Comparison of ENCODE assay signal across 20 mouse cellular contexts in genomic region chr1:34819225-34819910, GRCm38 (mm10). TPM values are rescaled to one million over a fixed set of nuclear protein-coding genes. Genes with fewer than 3 reads are reported as not detected.
DNase-seq lines count a peak whose midpoint lies in the region; ATAC-seq and TF ChIP-seq lines count a peak whose summit lies in the region.
"Had no signal": no experiment of that assay in that cellular context is flagged by ENCODE, and none has a peak within 500 bp of the region (broad histone marks: within the 10 kb centered on the region; RNA-seq: fewer than 3 reads in every experiment).

No protein-coding gene starts in this region.

- no peak overlapping the region for H3K9ac ChIP-seq in intestine, embryonic 16.5 days (ENCODE audit: low read depth, low read length)
- H3K9ac ChIP-seq in intestine, postnatal 0 days (ENCODE audit: low read depth, low read length) = no peak overlapping the region
- no peak overlapping the region for H3K9ac ChIP-seq in lung, embryonic 15.5 days
- H3K9ac ChIP-seq in lung, postnatal 0 days (replicated peaks; ENCODE audit: low read depth) = no peak overlapping the region
- H3K9ac ChIP-seq: embryonic facial prominence, embryonic 13.5 days; forebrain, embryonic 12.5 days; heart, embryonic 15.5 days had no signal

- ATAC-seq in intestine, embryonic 16.5 days = 0 out of 2 replicates have a peak, but pooled peaks have one; percentile 34
- ATAC-seq in intestine, postnatal 0 days = no peak
- 0 out of 2 replicates have a peak, but pooled peaks have one; percentile 33 for ATAC-seq in lung, embryonic 15.5 days (ENCODE audit: borderline replicate concordance, extremely low read depth, low FRiP score, low TSS enrichment)
- peak; percentile 78 for ATAC-seq in lung, postnatal 0 days
- ATAC-seq: forebrain, embryonic 16.5 days had no signal

- H3K27me3 ChIP-seq in intestine, embryonic 16.5 days (replicated peaks; ENCODE audit: control insufficient read depth, insufficient read depth, low read length) = no peaks in the 10 kb centered on the region
- no peaks in the 10 kb centered on the region for H3K27me3 ChIP-seq in intestine, postnatal 0 days (replicated peaks; ENCODE audit: control insufficient read depth, insufficient read depth, low read length)
- no peaks in the 10 kb centered on the region for H3K27me3 ChIP-seq in lung, embryonic 15.5 days
- H3K27me3 ChIP-seq in lung, postnatal 0 days (replicated peaks; ENCODE audit: insufficient read depth, low read length) = no peaks in the 10 kb centered on the region
- H3K27me3 ChIP-seq: CH12.LX; embryonic facial prominence, embryonic 13.5 days; forebrain, embryonic 12.5 days; heart, embryonic 15.5 days had no signal

- H3K9me3 ChIP-seq in intestine, embryonic 16.5 days (ENCODE audit: control insufficient read depth, low read length) = no peaks in the 10 kb centered on the region
- no peaks in the 10 kb centered on the region for H3K9me3 ChIP-seq in intestine, postnatal 0 days (ENCODE audit: control insufficient read depth)
- no peaks in the 10 kb centered on the region for H3K9me3 ChIP-seq in lung, embryonic 15.5 days
- H3K9me3 ChIP-seq in lung, postnatal 0 days (ENCODE audit: low read length) = no peaks in the 10 kb centered on the region
- H3K9me3 ChIP-seq: embryonic facial prominence, embryonic 13.5 days; forebrain, embryonic 12.5 days; heart, embryonic 15.5 days had no signal

- no peak for TF ChIP-seq CTCF in intestine, postnatal 0 days (IDR thresholded peaks at IDR 0.05; ENCODE audit: low read depth)
- no peak for TF ChIP-seq CTCF in lung, postnatal 0 days (IDR thresholded peaks at IDR 0.05)

- 86% methylated on average over 6 of the region's 6 CpGs for WGBS in intestine, embryonic 16.5 days
- 90% methylated on average over 6 of the region's 6 CpGs for WGBS in intestine, postnatal 0 days
- WGBS in lung, embryonic 15.5 days = 83% methylated on average over 6 of the region's 6 CpGs
- 78% methylated on average over 6 of the region's 6 CpGs for WGBS in lung, postnatal 0 days

- H3K4me3 ChIP-seq in intestine, embryonic 16.5 days (ENCODE audit: low read length) = no peak overlapping the region
- H3K4me3 ChIP-seq in intestine, postnatal 0 days (ENCODE audit: low read depth, low read length) = no peak overlapping the region
- no peak overlapping the region for H3K4me3 ChIP-seq in lung, embryonic 15.5 days
- H3K4me3 ChIP-seq in lung, postnatal 0 days (ENCODE audit: low read depth, low read length) = no peak overlapping the region
- H3K4me3 ChIP-seq: embryonic facial prominence, embryonic 13.5 days; forebrain, embryonic 12.5 days; heart, adult 2 months; heart, embryonic 15.5 days had no signal

- DNase-seq in lung, postnatal 4 days = no peak
- DNase-seq in lung, postnatal 0 days (ENCODE audit: low spot score) = peak; percentile 84
- peak; percentile 73 for DNase-seq in lung, postnatal 36 days
- DNase-seq: adrenal gland, adult 2 months; adrenal gland, postnatal 25 days; cerebellum, adult 18-20 months; cerebellum, adult 9-11 months; cerebellum, postnatal 36 days; gastrocnemius, postnatal 10 days; heart, adult 2 months; heart, postnatal 14 days had no signal

- TF ChIP-seq EP300 in lung, postnatal 0 days (IDR thresholded peaks at IDR 0.05) = no peak

- H3K4me1 ChIP-seq in intestine, embryonic 16.5 days (ENCODE audit: control insufficient read depth, insufficient read depth, low read length) = no peaks in the 10 kb centered on the region
- H3K4me1 ChIP-seq in intestine, postnatal 0 days (replicated peaks; ENCODE audit: control insufficient read depth, insufficient read depth, low read length) = no peaks in the 10 kb centered on the region
- peaks cover 7% of the 10 kb centered on the region; the same call in 1 of the 2 replicates for H3K4me1 ChIP-seq in lung, embryonic 15.5 days
- no peaks in the 10 kb centered on the region for H3K4me1 ChIP-seq in lung, postnatal 0 days (ENCODE audit: insufficient read depth, low read depth, low read length)
- H3K4me1 ChIP-seq: embryonic facial prominence, embryonic 13.5 days; forebrain, embryonic 12.5 days had no signal

- H3K27ac ChIP-seq in intestine, embryonic 16.5 days (ENCODE audit: low read length) = no peak overlapping the region
- no peak overlapping the region for H3K27ac ChIP-seq in intestine, postnatal 0 days (ENCODE audit: low read depth, low read length)
- no peak overlapping the region for H3K27ac ChIP-seq in lung, embryonic 15.5 days
- H3K27ac ChIP-seq in lung, postnatal 0 days (ENCODE audit: low read length) = no peak overlapping the region
- H3K27ac ChIP-seq: embryonic facial prominence, embryonic 13.5 days; forebrain, embryonic 12.5 days; heart, adult 2 months; heart, embryonic 15.5 days had no signal

- peaks cover 35% of the 10 kb centered on the region for H3K36me3 ChIP-seq in intestine, embryonic 16.5 days (ENCODE audit: control insufficient read depth, insufficient read depth, low read length)
- peaks cover 73% of the 10 kb centered on the region for H3K36me3 ChIP-seq in intestine, postnatal 0 days (ENCODE audit: control insufficient read depth, insufficient read depth)
- peaks cover 86% of the 10 kb centered on the region for H3K36me3 ChIP-seq in lung, embryonic 15.5 days
- peaks cover 23% of the 10 kb centered on the region; the same call in 1 of the 2 replicates for H3K36me3 ChIP-seq in lung, postnatal 0 days (ENCODE audit: insufficient read depth, low read length)

- H3K4me2 ChIP-seq in intestine, embryonic 16.5 days (ENCODE audit: low read depth, low read length) = no peak overlapping the region
- H3K4me2 ChIP-seq in intestine, postnatal 0 days (replicated peaks; ENCODE audit: low read depth) = no peak overlapping the region
- H3K4me2 ChIP-seq in lung, embryonic 15.5 days = no peak overlapping the region
- no peak overlapping the region for H3K4me2 ChIP-seq in lung, postnatal 0 days (replicated peaks; ENCODE audit: low read depth, low read length)
- H3K4me2 ChIP-seq: embryonic facial prominence, embryonic 13.5 days; forebrain, embryonic 12.5 days; heart, embryonic 11.5 days; heart, embryonic 15.5 days had no signal

RNA-seq across cellular contexts. Expression of gene Fam168b, which starts 23.5 kb away (rescaled TPM):
- polyA plus RNA-seq in intestine, embryonic 16.5 days (2015; fragmentation: Nextera tagmentation; extraction: Ambion mirVana) = 24.9 and 45.5 TPM in 2 replicates
- polyA plus RNA-seq in intestine, postnatal 0 days (2015; fragmentation: Nextera tagmentation; extraction: Ambion mirVana) = 22.4 and 23.6 TPM in 2 replicates
- 72.1 and 74.9 TPM in 2 replicates for polyA plus RNA-seq in lung, embryonic 15.5 days (2015; fragmentation: Nextera tagmentation; extraction: Ambion mirVana)
- 29.3 and 31.8 TPM in 2 replicates for polyA plus RNA-seq in lung, postnatal 0 days (2015; fragmentation: Nextera tagmentation; extraction: Ambion mirVana)

RNA-seq across cellular contexts. Expression of gene Plekhb2, which starts 30.4 kb away (rescaled TPM):
- polyA plus RNA-seq in intestine, embryonic 16.5 days (2015; fragmentation: Nextera tagmentation; extraction: Ambion mirVana) = 118 and 132 TPM in 2 replicates
- 191 and 206 TPM in 2 replicates for polyA plus RNA-seq in intestine, postnatal 0 days (2015; fragmentation: Nextera tagmentation; extraction: Ambion mirVana)
- polyA plus RNA-seq in lung, embryonic 15.5 days (2015; fragmentation: Nextera tagmentation; extraction: Ambion mirVana) = 26.7 and 31.8 TPM in 2 replicates
- polyA plus RNA-seq in lung, postnatal 0 days (2015; fragmentation: Nextera tagmentation; extraction: Ambion mirVana) = 71.1 and 79.8 TPM in 2 replicates

Comparison
In these comparisons a context has a peak if more than half of its experiments do, and no peak if none do; other contexts are left out.
1. DNase-seq: peak in lung, postnatal 0 days (single experiment) and lung, postnatal 36 days (single experiment); none in lung, postnatal 4 days (0 of 2).